Mouse (Mus musculus) testis, adult 2 months (tissue): Measurements from ENCODE around the gene Pip4k2a. TPM values are rescaled to one million over a fixed set of nuclear protein-coding genes. Genes with fewer than 3 reads are reported as not detected.

Experiments used
- H3K27ac ChIP-seq: fragments of 200-500 bp; 2 replicates; pipeline ENCODE4 v1.5.1; 2012; ENCODE audit warnings: low read depth, low read length; ENCODE audit not compliant: control insufficient read depth, insufficient read depth
- H3K27me3 ChIP-seq: fragments of 200-500 bp; 2 replicates; pipeline ENCODE4 v1.6.1; 2012; ENCODE audit warnings: mild to moderate bottlenecking, low read length, moderate library complexity; ENCODE audit not compliant: control insufficient read depth, insufficient read depth
- H3K36me3 ChIP-seq: fragments of 200-500 bp; 2 replicates; pipeline ENCODE4 v1.6.1; 2012; ENCODE audit warnings: mild to moderate bottlenecking, low read length; ENCODE audit not compliant: control insufficient read depth, insufficient read depth
- H3K4me1 ChIP-seq: fragments of 200-500 bp; 2 replicates; pipeline ENCODE4 v1.6.1; 2012; ENCODE audit warnings: low read length; ENCODE audit not compliant: control insufficient read depth, insufficient read depth
- H3K4me3 ChIP-seq: fragments of 200-500 bp; 2 replicates; pipeline ENCODE4 v1.5.1; 2012; ENCODE audit warnings: low read depth, mild to moderate bottlenecking, low read length, moderate library complexity, mixed read lengths; ENCODE audit not compliant: control insufficient read depth
- CTCF ChIP-seq: fragments of 200-500 bp; IDR thresholded peaks from 2 replicates; pipeline ENCODE4 v1.5.1; 2012; ENCODE audit warnings: low read depth, mild to moderate bottlenecking, inconsistent platforms, low read length, moderate library complexity; ENCODE audit not compliant: control insufficient read depth, insufficient read depth, insufficient replicate concordance
- POLR2A ChIP-seq: fragments of 200-500 bp; IDR thresholded peaks from 2 replicates; pipeline ENCODE4 v1.6.1; 2012; ENCODE audit warnings: low read depth, mild to moderate bottlenecking, inconsistent platforms, low read length, moderate library complexity; ENCODE audit not compliant: control insufficient read depth
- polyA plus RNA-seq: library from polyadenylated mRNA; depleted of rRNA; stranded (reverse); fragments of >200 nt; gene quantifications from 2 replicates; pipeline ENCODE4 v1.2.3, GENCODE M21; 2012

Gene Pip4k2a
- polyA plus RNA-seq, 1 experiment = 1.3 TPM

DNA sequence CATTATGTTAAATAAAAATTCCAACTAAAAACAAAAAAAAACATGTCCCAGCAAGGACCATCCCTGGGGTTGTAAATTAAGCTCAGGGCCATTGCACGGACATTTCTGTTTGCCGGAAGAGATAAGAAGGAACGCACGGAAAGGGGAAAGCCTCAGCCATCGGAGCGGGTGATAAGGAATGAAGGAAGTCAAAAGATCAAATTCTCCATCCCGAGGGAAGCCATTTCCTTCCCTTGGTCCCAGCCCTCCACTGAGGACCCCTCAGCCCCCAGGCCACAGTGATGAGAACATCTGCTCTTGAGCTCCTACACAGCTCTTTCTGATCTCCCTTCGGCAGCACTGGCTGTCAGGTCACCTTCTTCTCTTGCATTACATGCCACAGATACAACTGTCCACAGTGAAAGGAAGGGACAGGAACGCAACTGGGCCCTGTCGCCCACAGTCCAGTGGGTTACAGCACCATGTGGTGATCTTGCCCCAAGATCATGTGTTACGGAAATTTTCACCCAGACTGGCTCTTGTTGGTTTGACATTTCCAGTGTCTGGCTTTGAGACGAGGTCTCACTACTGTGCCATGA is 57.1 kb downstream of the Pip4k2a start:
- H3K4me3 ChIP-seq = no peak overlapping the region
- no peak for TF ChIP-seq CTCF
- TF ChIP-seq POLR2A = no peak
- H3K27me3 ChIP-seq = no peaks in the 10 kb centered on the region
- H3K4me1 ChIP-seq = no peaks in the 10 kb centered on the region; the same call in 1 of the 2 replicates
- no peaks in the 10 kb centered on the region for H3K36me3 ChIP-seq
- no peak overlapping the region for H3K27ac ChIP-seq

DNA sequence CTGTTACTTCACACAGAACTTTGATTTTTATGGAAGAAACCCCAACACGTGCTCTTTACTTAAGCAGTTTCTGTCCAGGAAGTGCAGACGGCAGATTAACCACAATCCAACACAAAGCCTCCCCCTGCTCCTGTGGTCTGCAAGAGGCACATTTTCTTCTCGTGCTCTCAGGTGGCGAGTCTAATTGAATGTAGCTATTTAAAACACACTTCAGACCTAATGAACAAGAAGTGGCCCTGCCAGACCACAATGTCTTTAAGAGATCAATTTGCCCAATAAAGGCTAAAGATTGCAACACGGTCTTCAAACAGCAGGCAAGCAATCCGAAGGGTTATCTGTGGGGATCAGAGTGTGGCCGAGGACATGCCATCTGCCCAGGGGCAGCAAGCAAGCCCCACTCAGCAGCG is 59.0 kb downstream of the Pip4k2a start:
- Histone ChIP-seq H3K27ac (no peak overlapping the region), H3K27me3 (no peaks in the 10 kb centered on the region), H3K36me3 (no peaks in the 10 kb centered on the region), H3K4me3 (no peak overlapping the region), H3K4me1 (no peaks in the 10 kb centered on the region; the same call in 1 of the 2 replicates)
- TF ChIP-seq POLR2A (no peak), CTCF (no peak)

DNA sequence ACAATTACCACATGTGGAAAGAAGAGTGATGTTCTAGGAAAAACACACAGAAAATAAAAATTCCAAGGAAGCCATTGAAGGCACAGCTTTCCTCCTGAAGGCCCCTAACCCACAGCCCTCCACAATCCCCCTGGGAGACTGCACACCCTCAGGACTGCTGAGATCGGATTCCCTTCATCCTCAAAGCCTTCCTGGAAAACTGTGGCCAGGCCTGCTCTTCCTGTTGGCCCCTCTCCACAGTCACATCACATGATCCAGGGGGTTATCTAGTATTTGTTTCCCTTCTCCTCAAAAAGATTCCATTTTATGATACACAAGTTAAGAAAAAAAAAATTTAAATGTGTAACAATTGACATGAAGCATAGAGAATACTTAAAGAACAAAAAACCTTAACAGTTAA is 59.7 kb downstream of the Pip4k2a start:
- Histone ChIP-seq H3K4me3 (no peak overlapping the region), H3K27ac (no peak overlapping the region), H3K27me3 (no peaks in the 10 kb centered on the region), H3K36me3 (no peaks in the 10 kb centered on the region), H3K4me1 (no peaks in the 10 kb centered on the region; the same call in 1 of the 2 replicates)
- TF ChIP-seq CTCF (no peak), POLR2A (no peak)

DNA sequence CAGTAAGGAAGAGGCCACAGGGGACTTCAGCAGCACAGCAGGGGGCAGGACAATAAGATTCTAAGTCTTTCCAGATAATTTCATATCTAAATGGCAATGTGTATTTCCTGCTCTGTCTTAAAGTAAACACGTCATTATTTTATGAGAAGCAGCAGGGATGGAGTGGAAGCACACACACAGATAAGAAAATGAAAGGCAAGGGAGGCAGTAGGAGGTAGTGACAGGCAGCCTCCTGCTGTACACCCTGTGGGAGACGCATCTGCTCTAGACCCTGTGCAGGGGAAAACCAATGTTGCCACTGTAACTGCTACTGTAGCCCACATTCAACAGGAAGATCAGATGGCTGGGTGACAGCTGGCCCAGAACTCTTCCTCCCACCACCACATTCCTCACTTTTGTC is 60.3 kb downstream of the Pip4k2a start:
- H3K4me1 ChIP-seq = no peaks in the 10 kb centered on the region
- H3K27ac ChIP-seq = no peak overlapping the region
- no peaks in the 10 kb centered on the region for H3K27me3 ChIP-seq
- no peak overlapping the region for H3K4me3 ChIP-seq
- TF ChIP-seq CTCF (no peak), POLR2A (no peak)
- H3K36me3 ChIP-seq = no peaks in the 10 kb centered on the region

DNA sequence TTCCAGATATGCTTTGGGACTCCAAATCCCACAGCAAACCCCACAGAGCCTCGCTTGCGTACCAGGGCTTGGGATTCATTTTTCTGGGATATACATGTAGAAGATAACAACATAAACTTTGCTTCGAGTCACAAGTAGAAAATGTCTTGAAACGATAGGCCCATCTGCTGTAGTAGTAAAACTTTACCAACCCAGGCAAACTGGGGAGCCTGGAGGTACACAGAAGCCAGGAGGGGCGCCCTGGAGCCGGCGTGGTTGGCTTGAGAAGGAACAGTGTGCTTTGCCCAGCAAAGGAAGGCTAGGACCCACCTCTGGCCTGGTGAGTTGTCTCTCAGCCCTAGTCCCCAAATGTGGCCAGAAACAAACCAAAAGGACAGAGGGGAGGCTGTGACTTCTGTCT is 61.5 kb downstream of the Pip4k2a start:
- no peaks in the 10 kb centered on the region for H3K4me1 ChIP-seq

GRCm38 (mm10) chr2:18935581-18936027 is 62.3 kb downstream of the Pip4k2a start:
- Histone ChIP-seq H3K36me3 (no peaks in the 10 kb centered on the region), H3K27ac (no peak overlapping the region), H3K4me1 (no peaks in the 10 kb centered on the region), H3K27me3 (no peaks in the 10 kb centered on the region), H3K4me3 (no peak overlapping the region)
- TF ChIP-seq POLR2A = no peak
- TF ChIP-seq CTCF = no peak

More for the DNA sequence above, 61.5 kb downstream of the Pip4k2a start:
- Histone ChIP-seq H3K36me3 (no peaks in the 10 kb centered on the region), H3K27ac (no peak overlapping the region), H3K4me3 (no peak overlapping the region), H3K27me3 (no peaks in the 10 kb centered on the region)
- TF ChIP-seq POLR2A = no peak

DNA sequence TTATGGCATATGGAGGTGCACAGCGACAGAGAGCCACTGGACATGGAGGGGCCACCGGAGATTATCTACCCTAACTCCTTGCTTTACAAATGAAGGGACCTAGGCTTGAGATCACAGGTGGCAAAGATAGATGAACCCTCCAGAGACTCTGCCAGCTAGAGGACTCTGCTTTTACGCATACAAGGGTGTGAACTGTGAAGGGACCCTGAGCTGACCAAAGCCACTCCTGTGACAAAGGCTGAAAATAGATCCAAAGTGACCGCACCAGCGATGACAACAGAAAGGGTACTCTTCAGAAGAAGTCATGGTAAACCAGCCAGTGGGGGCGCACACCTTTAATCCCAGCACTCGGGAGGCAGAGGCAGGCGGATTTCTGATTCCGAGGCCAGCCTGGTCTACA is 63.8 kb downstream of the Pip4k2a start:
- Histone ChIP-seq H3K27ac (no peak overlapping the region), H3K36me3 (no peaks in the 10 kb centered on the region), H3K4me3 (no peak overlapping the region), H3K27me3 (no peaks in the 10 kb centered on the region), H3K4me1 (no peaks in the 10 kb centered on the region)
- no peak for TF ChIP-seq POLR2A
- TF ChIP-seq CTCF = no peak

- Histone ChIP-seq H3K27ac (no peak overlapping the region), H3K4me3 (no peak overlapping the region), H3K27me3 (no peaks in the 10 kb centered on the region), H3K4me1 (no peaks in the 10 kb centered on the region), H3K36me3 (no peaks in the 10 kb centered on the region)
- TF ChIP-seq CTCF = no peak
- TF ChIP-seq POLR2A = no peak
Observed at GRCm38 (mm10) chr2:18933418-18933817, 64.5 kb downstream of the Pip4k2a start.
